Mouse (Mus musculus) erythroblast, embryonic 14.5 days (primary cell): ENCODE results near the gene Ntrk3.

Experiments
- GATA1 ChIP-seq: IDR thresholded peaks from 2 replicates; pipeline ENCODE4 v1.6.1; 2012; ENCODE audit warnings: low read length, inconsistent platforms, mixed read lengths
- TAL1 ChIP-seq: IDR thresholded peaks from 3 replicates; pipeline ENCODE4 v1.6.1; 2012; ENCODE audit warnings: low read length, inconsistent platforms, mixed read lengths

DNA sequence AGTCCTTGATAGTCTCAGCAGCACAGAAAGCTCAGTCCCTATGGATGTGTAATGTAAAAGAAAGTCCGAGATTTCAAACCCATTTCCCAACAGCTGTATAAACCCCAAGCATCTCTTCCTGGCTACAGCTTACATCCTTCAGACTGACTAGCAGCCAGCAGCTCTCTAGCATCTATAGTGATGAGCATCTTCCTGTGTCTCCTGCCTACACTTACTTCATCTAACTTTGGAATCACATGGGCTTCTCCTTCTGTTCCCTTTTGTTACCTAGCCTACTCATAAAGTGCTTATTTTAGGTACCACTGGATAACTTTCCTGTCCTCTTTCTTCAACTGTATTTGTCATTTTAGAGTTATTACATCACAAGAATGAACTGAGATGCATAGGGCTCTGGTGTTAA, 432.0 kb downstream of the Ntrk3 start:
- TF ChIP-seq GATA1: no peak
- TF ChIP-seq TAL1: no peak
